Mouse (Mus musculus): ENCODE results near the gene Pappa. TPM values are rescaled to one million over a fixed set of nuclear protein-coding genes. Genes with fewer than 3 reads are reported as not detected.

The Pappa gene
- polyA plus RNA-seq, 1 experiment from 2014 or later: 2.8 TPM

GRCm38 (mm10) chr4:65188921-65189485, 65.0 kb downstream of the Pappa start:
- Histone ChIP-seq H3K4me2 (no peak overlapping the region), H3K4me3 (ENCODE audit: low read depth, low read length) (no peak overlapping the region), H3K27me3 (ENCODE audit: control insufficient read depth, insufficient read depth, low read length) (no peaks in the 10 kb centered on the region), H3K9ac (ENCODE audit: low read length) (no peak overlapping the region), H3K9me3 (ENCODE audit: control insufficient read depth, low read length) (no peaks in the 10 kb centered on the region), H3K4me1 (ENCODE audit: control insufficient read depth, insufficient read depth, low read length) (no peaks in the 10 kb centered on the region), H3K27ac (ENCODE audit: low read depth, low read length) (no peak overlapping the region), H3K36me3 (ENCODE audit: control insufficient read depth, insufficient read depth, low read length) (no peaks in the 10 kb centered on the region)
- 77% methylated on average over 6 of the region's 6 CpGs for WGBS
- DNase-seq (ENCODE audit: low spot score, missing footprints) (peak; percentile 21), ATAC-seq (ENCODE audit: low FRiP score) (no peak)

- Histone ChIP-seq H3K9me3 (ENCODE audit: control insufficient read depth, low read length) (no peaks in the 10 kb centered on the region), H3K4me1 (ENCODE audit: control insufficient read depth, insufficient read depth, low read length) (no peaks in the 10 kb centered on the region), H3K9ac (ENCODE audit: low read length) (no peak overlapping the region), H3K4me3 (ENCODE audit: low read depth, low read length) (no peak overlapping the region), H3K27ac (ENCODE audit: low read depth, low read length) (no peak overlapping the region), H3K4me2 (no peak overlapping the region), H3K27me3 (ENCODE audit: control insufficient read depth, insufficient read depth, low read length) (no peaks in the 10 kb centered on the region), H3K36me3 (ENCODE audit: control insufficient read depth, insufficient read depth, low read length) (no peaks in the 10 kb centered on the region)
- 87% methylated on average over 3 of the region's 3 CpGs for WGBS
- DNase-seq (ENCODE audit: low spot score, missing footprints) (peak; percentile 45), ATAC-seq (ENCODE audit: low FRiP score) (no peak)
These were observed 68.8 kb downstream of the Pappa start for GRCm38 (mm10) chr4:65192810-65193209.

- peak; percentile 41 for DNase-seq (ENCODE audit: low spot score, missing footprints)
- Histone ChIP-seq H3K36me3 (ENCODE audit: control insufficient read depth, insufficient read depth, low read length) (no peaks in the 10 kb centered on the region), H3K4me3 (ENCODE audit: low read depth, low read length) (no peak overlapping the region), H3K27ac (ENCODE audit: low read depth, low read length) (no peak overlapping the region), H3K27me3 (ENCODE audit: control insufficient read depth, insufficient read depth, low read length) (no peaks in the 10 kb centered on the region), H3K9me3 (ENCODE audit: control insufficient read depth, low read length) (no peaks in the 10 kb centered on the region), H3K4me1 (ENCODE audit: control insufficient read depth, insufficient read depth, low read length) (no peaks in the 10 kb centered on the region), H3K9ac (ENCODE audit: low read length) (no peak overlapping the region), H3K4me2 (no peak overlapping the region)
- 89% methylated on average over 1 of the region's 1 CpGs for WGBS
- no peak for ATAC-seq (ENCODE audit: low FRiP score)
These were observed 72.0 kb downstream of the Pappa start for GRCm38 (mm10) chr4:65195971-65196370.

DNA sequence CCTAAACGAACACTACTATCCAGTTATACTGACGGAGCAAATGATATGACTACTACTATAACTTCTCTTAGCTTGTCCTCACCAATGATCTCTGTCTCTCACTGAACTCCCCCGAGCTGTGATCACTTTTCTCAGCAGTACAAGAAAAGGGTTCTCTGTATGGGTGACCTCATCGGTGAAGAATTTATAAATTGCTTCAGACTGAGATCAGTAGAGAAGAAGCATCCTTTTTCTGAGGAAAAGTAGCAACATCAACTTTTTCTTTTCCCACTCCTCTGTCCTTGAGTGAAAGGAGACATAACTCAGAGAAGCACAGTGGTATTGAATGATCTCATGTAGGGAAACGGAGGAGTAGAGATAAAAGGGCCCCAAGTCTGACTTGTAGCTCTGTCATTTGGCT, 79.7 kb downstream of the Pappa start:
- no peak for ATAC-seq (ENCODE audit: low FRiP score)
- Histone ChIP-seq H3K4me1 (ENCODE audit: control insufficient read depth, insufficient read depth, low read length) (no peaks in the 10 kb centered on the region), H3K27ac (ENCODE audit: low read depth, low read length) (no peak overlapping the region), H3K36me3 (ENCODE audit: control insufficient read depth, insufficient read depth, low read length) (no peaks in the 10 kb centered on the region), H3K27me3 (ENCODE audit: control insufficient read depth, insufficient read depth, low read length) (no peaks in the 10 kb centered on the region), H3K4me3 (ENCODE audit: low read depth, low read length) (no peak overlapping the region), H3K9ac (ENCODE audit: low read length) (no peak overlapping the region), H3K9me3 (ENCODE audit: control insufficient read depth, low read length) (no peaks in the 10 kb centered on the region), H3K4me2 (no peak overlapping the region)
- WGBS: 83% methylated on average over 5 of the region's 5 CpGs
- no peak for DNase-seq (ENCODE audit: low spot score, missing footprints)

DNA sequence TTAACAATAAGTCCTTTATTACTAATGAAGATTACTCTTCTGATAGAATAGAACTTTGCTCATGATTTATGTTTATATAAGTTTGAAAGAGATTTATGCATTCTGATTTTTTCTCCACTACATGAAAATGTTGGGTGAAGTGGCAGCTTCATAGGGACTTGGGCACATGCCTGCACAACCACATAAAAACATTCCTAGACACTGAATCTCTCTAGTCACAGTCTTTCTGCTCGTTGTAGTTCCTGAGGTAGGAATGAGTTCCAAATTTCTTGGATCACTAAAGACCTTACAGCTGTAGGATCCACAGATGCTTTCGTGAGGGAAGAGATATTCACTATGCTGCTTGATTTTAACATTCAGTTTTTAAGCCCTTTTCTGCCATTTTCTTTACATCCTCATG, 81.5 kb downstream of the Pappa start:
- no peak for ATAC-seq (ENCODE audit: low FRiP score)
- H3K27me3 ChIP-seq (ENCODE audit: control insufficient read depth, insufficient read depth, low read length): no peaks in the 10 kb centered on the region
- H3K9ac ChIP-seq (ENCODE audit: low read length): no peak overlapping the region
- H3K4me2 ChIP-seq: no peak overlapping the region
- DNase-seq (ENCODE audit: low spot score, missing footprints): peak; percentile 21
- no peaks in the 10 kb centered on the region for H3K36me3 ChIP-seq (ENCODE audit: control insufficient read depth, insufficient read depth, low read length)
- 91% methylated on average over 2 of the region's 2 CpGs for WGBS
- H3K4me1 ChIP-seq (ENCODE audit: control insufficient read depth, insufficient read depth, low read length): no peaks in the 10 kb centered on the region
- no peak overlapping the region for H3K4me3 ChIP-seq (ENCODE audit: low read depth, low read length)
- no peaks in the 10 kb centered on the region for H3K9me3 ChIP-seq (ENCODE audit: control insufficient read depth, low read length)
- no peak overlapping the region for H3K27ac ChIP-seq (ENCODE audit: low read depth, low read length)

DNA sequence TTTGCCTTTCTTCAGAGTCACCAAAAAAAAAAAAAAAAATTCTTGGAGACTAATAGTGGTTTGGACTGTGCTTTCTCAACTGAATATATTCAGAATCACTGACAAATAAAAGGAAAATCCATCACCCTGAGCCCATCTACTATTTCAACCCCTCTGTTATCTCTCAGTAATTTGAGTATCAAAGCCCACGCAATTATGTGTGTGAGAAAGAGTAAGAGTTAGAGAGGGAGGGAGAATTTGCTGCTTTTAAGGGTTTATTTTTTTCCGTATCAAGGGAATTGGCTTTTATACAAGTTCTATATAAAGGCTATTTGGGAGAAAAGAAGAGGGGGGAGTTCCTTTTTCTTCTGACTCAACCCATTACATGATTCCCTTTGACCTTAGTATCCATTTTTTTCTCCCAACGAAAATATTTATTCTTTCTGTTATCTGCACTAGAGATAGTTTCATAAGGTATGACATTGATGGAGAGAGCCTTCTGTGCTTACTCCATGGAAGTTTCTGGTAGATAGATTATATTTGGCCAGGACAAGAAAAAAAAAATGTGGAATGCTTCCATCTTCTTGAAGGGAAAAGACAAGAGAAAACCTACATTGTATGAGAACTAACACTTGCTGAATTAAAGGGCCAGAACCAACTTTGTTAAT, 85.5 kb downstream of the Pappa start:
- H3K27ac ChIP-seq (ENCODE audit: low read depth, low read length): no peak overlapping the region
- ATAC-seq (ENCODE audit: low FRiP score) (no peak), DNase-seq (ENCODE audit: low spot score, missing footprints) (peak; percentile 49)
- H3K9ac ChIP-seq (ENCODE audit: low read length): no peak overlapping the region
- WGBS: 91% methylated on average over 3 of the region's 3 CpGs
- H3K36me3 ChIP-seq (ENCODE audit: control insufficient read depth, insufficient read depth, low read length): no peaks in the 10 kb centered on the region
- no peaks in the 10 kb centered on the region for H3K9me3 ChIP-seq (ENCODE audit: control insufficient read depth, low read length)
- no peak overlapping the region for H3K4me2 ChIP-seq
- no peak overlapping the region for H3K4me3 ChIP-seq (ENCODE audit: low read depth, low read length)
- H3K27me3 ChIP-seq (ENCODE audit: control insufficient read depth, insufficient read depth, low read length): no peaks in the 10 kb centered on the region
- no peaks in the 10 kb centered on the region for H3K4me1 ChIP-seq (ENCODE audit: control insufficient read depth, insufficient read depth, low read length)

DNA sequence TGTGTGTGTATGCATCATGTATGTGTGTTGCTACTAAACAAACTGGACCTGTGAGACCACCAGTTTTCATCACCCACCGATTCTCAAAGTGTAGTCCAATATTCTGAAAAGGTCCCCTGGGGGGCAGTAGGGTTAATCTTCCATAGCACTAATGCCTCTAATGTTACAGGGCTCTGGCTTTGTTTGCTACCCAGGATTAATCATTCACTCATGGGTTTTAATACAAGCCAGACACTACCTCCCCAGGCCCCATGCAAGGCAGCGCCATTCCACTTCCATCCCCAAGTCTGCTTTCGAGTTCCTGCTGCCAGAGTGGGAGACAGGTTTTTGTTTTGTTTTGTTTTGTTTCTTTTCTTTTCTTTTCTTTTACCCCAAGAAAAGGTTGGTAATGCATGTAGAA, 92.7 kb downstream of the Pappa start:
- Histone ChIP-seq H3K27ac (ENCODE audit: low read depth, low read length) (no peak overlapping the region), H3K4me3 (ENCODE audit: low read depth, low read length) (no peak overlapping the region)
- WGBS: 17% methylated on average over 3 of the region's 3 CpGs

GRCm38 (mm10) chr4:65217651-65218364, 93.8 kb downstream of the Pappa start:
- peak; percentile 77 for DNase-seq (ENCODE audit: low spot score, missing footprints)
- no peaks in the 10 kb centered on the region for H3K27me3 ChIP-seq (ENCODE audit: control insufficient read depth, insufficient read depth, low read length)
- no peaks in the 10 kb centered on the region for H3K36me3 ChIP-seq (ENCODE audit: control insufficient read depth, insufficient read depth, low read length)
- no peaks in the 10 kb centered on the region for H3K9me3 ChIP-seq (ENCODE audit: control insufficient read depth, low read length)
- no peak overlapping the region for H3K27ac ChIP-seq (ENCODE audit: low read depth, low read length)
- 0 out of 2 replicates have a peak, but pooled peaks cover 2% of the 10 kb centered on the region for H3K4me1 ChIP-seq (ENCODE audit: control insufficient read depth, insufficient read depth, low read length)
- H3K4me3 ChIP-seq (ENCODE audit: low read depth, low read length): no peak overlapping the region
- H3K9ac ChIP-seq (ENCODE audit: low read length): no peak overlapping the region
- no peak overlapping the region for H3K4me2 ChIP-seq
- WGBS: 76% methylated on average over 9 of the region's 9 CpGs
- ATAC-seq (ENCODE audit: low FRiP score): no peak

More for the DNA sequence above, 92.7 kb downstream of the Pappa start:
- H3K4me2 ChIP-seq: no peak overlapping the region
- H3K27me3 ChIP-seq (ENCODE audit: control insufficient read depth, insufficient read depth, low read length): no peaks in the 10 kb centered on the region
- no peaks in the 10 kb centered on the region for H3K36me3 ChIP-seq (ENCODE audit: control insufficient read depth, insufficient read depth, low read length)
- H3K4me1 ChIP-seq (ENCODE audit: control insufficient read depth, insufficient read depth, low read length): 0 out of 2 replicates have a peak, but pooled peaks cover 2% of the 10 kb centered on the region
- DNase-seq (ENCODE audit: low spot score, missing footprints) (peak; percentile 79), ATAC-seq (ENCODE audit: low FRiP score) (no peak)
- no peaks in the 10 kb centered on the region for H3K9me3 ChIP-seq (ENCODE audit: control insufficient read depth, low read length)
- H3K9ac ChIP-seq (ENCODE audit: low read length): no peak overlapping the region

- no peak overlapping the region for H3K4me2 ChIP-seq
- no peak overlapping the region for H3K27ac ChIP-seq (ENCODE audit: low read depth, low read length)
- no peaks in the 10 kb centered on the region for H3K36me3 ChIP-seq (ENCODE audit: control insufficient read depth, insufficient read depth, low read length)
- no peak overlapping the region for H3K9ac ChIP-seq (ENCODE audit: low read length)
- H3K9me3 ChIP-seq (ENCODE audit: control insufficient read depth, low read length): no peaks in the 10 kb centered on the region
- no peak for ATAC-seq (ENCODE audit: low FRiP score)
- H3K4me3 ChIP-seq (ENCODE audit: low read depth, low read length): no peak overlapping the region
- H3K27me3 ChIP-seq (ENCODE audit: control insufficient read depth, insufficient read depth, low read length): no peaks in the 10 kb centered on the region
- 94% methylated on average over 4 of the region's 4 CpGs for WGBS
- peak; percentile 35 for DNase-seq (ENCODE audit: low spot score, missing footprints)
- H3K4me1 ChIP-seq (ENCODE audit: control insufficient read depth, insufficient read depth, low read length): no peaks in the 10 kb centered on the region
These were observed 99.9 kb downstream of the Pappa start for GRCm38 (mm10) chr4:65223901-65224300.
